Mouse (Mus musculus) thymus, adult 2 months (tissue): Measurements from ENCODE around the gene Rnf34.

ENCODE experiments used
- CTCF ChIP-seq: fragments of 200-500 bp; IDR thresholded peaks from 2 replicates; pipeline ENCODE4 v1.5.1; 2012; ENCODE audit warnings: mild to moderate bottlenecking, control low read depth, low read length, moderate library complexity, borderline replicate concordance; ENCODE audit not compliant: control insufficient read depth, poor library complexity, insufficient read depth; ENCODE audit errors: extremely low read depth
- POLR2A ChIP-seq: fragments of 200-500 bp; IDR thresholded peaks from 2 replicates; pipeline ENCODE4 v1.6.1; 2012; ENCODE audit warnings: mild to moderate bottlenecking, low read length, control low read depth, moderate library complexity; ENCODE audit not compliant: control insufficient read depth, poor library complexity, insufficient read depth; ENCODE audit errors: extremely low read depth

- TF ChIP-seq POLR2A: no peak
- TF ChIP-seq CTCF: no peak
These were observed 6.0 kb downstream of the Rnf34 start for GRCm38 (mm10) chr5:122855858-122856257.
